Mouse (Mus musculus): ENCODE data around the gene Thoc2. TPM values are rescaled to one million over a fixed set of nuclear protein-coding genes. Genes with fewer than 3 reads are reported as not detected.

The Thoc2 gene
- total and polyA plus RNA-seq, 3 experiments, result 24.4 to 574 (median 43.0) TPM

DNA sequence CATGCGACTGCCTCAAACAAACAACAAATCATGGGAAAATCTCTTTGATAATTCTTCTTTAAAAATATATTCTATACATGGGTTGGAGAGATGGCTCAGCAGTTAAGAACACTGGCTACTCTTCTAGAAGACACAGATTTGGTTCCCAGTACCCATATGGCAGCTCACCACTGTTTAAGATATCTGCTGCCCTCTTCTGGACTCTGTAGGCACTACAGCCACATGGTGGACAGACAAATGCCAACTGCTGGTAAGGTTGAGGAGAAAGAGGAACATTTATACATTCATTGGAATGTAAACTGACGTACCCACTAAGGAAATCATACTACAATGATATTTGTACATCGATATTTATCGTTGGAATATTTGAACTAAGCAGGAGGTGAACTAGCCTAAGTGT lies 36.7 kb upstream of the Thoc2 start:
- DNase-seq (ENCODE audit: low read depth, low spot score), result peak; percentile 70
- no peaks in the 10 kb centered on the region for H3K4me1 ChIP-seq (ENCODE audit: control insufficient read depth in 1 of 2, insufficient read depth in 2 of 2, low read length in 2 of 2)

DNA sequence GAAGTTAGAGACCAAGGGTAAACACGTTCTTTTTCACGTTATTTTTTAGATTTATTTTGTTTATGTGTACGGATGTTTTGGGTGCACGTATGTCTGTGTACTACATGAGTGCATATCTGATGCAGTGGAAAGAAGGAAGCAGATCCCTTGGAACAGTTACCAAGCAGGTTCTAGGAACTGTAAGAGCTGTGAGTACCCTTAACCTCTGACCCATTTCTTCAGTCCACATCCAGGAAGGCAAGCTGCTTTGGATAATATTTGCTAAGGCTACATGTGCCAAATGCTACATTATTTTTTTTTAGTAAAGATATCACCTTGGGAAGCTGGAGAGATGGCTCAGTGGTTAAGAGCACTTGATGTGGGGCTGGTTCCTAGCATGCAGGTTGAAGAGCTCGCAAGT lies 21.4 kb upstream of the Thoc2 start:
- H3K9me3 ChIP-seq (replicated peaks; ENCODE audit: insufficient read depth, low read length), result no peaks in the 10 kb centered on the region
- no peaks in the 10 kb centered on the region for H3K4me1 ChIP-seq (ENCODE audit: control insufficient read depth in 1 of 2, insufficient read depth in 2 of 2, low read length in 2 of 2)
- H3K27ac ChIP-seq (ENCODE audit: control insufficient read depth, low read depth, low read length), result no peak overlapping the region
- no peak overlapping the region for H3K4me3 ChIP-seq (ENCODE audit: control insufficient read depth in 1 of 2, insufficient read depth in 1 of 2, low read depth in 2 of 2, low read length in 2 of 2)
- no peak overlapping the region for H3K9ac ChIP-seq (ENCODE audit: control insufficient read depth, low read depth, low read length, poor library complexity, severe bottlenecking)
- no peaks in the 10 kb centered on the region for H3K36me3 ChIP-seq (ENCODE audit: control insufficient read depth in 1 of 2, insufficient read depth in 2 of 2, low read length in 2 of 2)
- no peaks in the 10 kb centered on the region for H3K79me2 ChIP-seq (ENCODE audit: control insufficient read depth, insufficient read depth, low read length, poor library complexity)
- no peaks in the 10 kb centered on the region for H3K27me3 ChIP-seq (ENCODE audit: control insufficient read depth in 1 of 2, insufficient read depth in 2 of 2, low read length in 2 of 2)
- TF ChIP-seq CTCF (IDR thresholded peaks at IDR 0.05 in 2 of 3, conservative IDR thresholded peaks at IDR 0.05 in 1 of 3; ENCODE audit: control insufficient read depth in 1 of 3, insufficient read depth in 1 of 3, low read depth in 2 of 3, low read length in 3 of 3, poor library complexity in 1 of 3, severe bottlenecking in 1 of 3) (no peak), RAD21 (IDR thresholded peaks at IDR 0.05; ENCODE audit: low read depth, low read length) (no peak), CHD2 (IDR thresholded peaks at IDR 0.05; ENCODE audit: low read length) (no peak), SMC3 (IDR thresholded peaks at IDR 0.05; ENCODE audit: low read depth, low read length) (no peak), HCFC1 (IDR thresholded peaks at IDR 0.05; ENCODE audit: low read depth, low read length) (no peak), TCF12 (IDR thresholded peaks at IDR 0.05; ENCODE audit: low read depth, low read length) (no peak), CHD1 (IDR thresholded peaks at IDR 0.05; ENCODE audit: low read depth, low read length) (no peak), MYB (IDR thresholded peaks at IDR 0.05; ENCODE audit: low read depth, low read length) (no peak), NELFE (IDR thresholded peaks at IDR 0.05; ENCODE audit: low read depth, low read length) (no peak), ZMIZ1 (IDR thresholded peaks at IDR 0.05; ENCODE audit: low read depth, low read length) (no peak), MEF2A (IDR thresholded peaks at IDR 0.05; ENCODE audit: extremely low read depth, insufficient replicate concordance, low read depth, low read length, poor library complexity, severe bottlenecking) (no peak), POLR2AphosphoS5 (IDR thresholded peaks at IDR 0.05; ENCODE audit: borderline replicate concordance, low read depth, low read length) (no peak), EP300 (IDR thresholded peaks at IDR 0.05; ENCODE audit: low read depth in 1 of 2, low read length in 2 of 2) (no peak), MYC (IDR thresholded peaks at IDR 0.05; ENCODE audit: low read depth, low read length) (no peak), NRF1 (IDR thresholded peaks at IDR 0.05; ENCODE audit: insufficient read depth, low read depth, low read length, poor library complexity, severe bottlenecking) (no peak), E2F4 (IDR thresholded peaks at IDR 0.05; ENCODE audit: borderline replicate concordance, low read depth, low read length) (no peak)
- DNase-seq (ENCODE audit: low read depth, low spot score), result no peak

More for the DNA sequence above, 36.7 kb upstream of the Thoc2 start:
- Histone ChIP-seq H3K27me3 (ENCODE audit: control insufficient read depth in 1 of 2, insufficient read depth in 2 of 2, low read length in 2 of 2) (no peaks in the 10 kb centered on the region), H3K79me2 (ENCODE audit: control insufficient read depth, insufficient read depth, low read length, poor library complexity) (no peaks in the 10 kb centered on the region), H3K9me3 (replicated peaks; ENCODE audit: insufficient read depth, low read length) (no peaks in the 10 kb centered on the region), H3K36me3 (ENCODE audit: control insufficient read depth in 1 of 2, insufficient read depth in 2 of 2, low read length in 2 of 2) (no peaks in the 10 kb centered on the region), H3K27ac (ENCODE audit: control insufficient read depth, low read depth, low read length) (no peak overlapping the region), H3K9ac (ENCODE audit: control insufficient read depth, low read depth, low read length, poor library complexity, severe bottlenecking) (no peak overlapping the region), H3K4me3 (ENCODE audit: control insufficient read depth in 1 of 2, insufficient read depth in 1 of 2, low read depth in 2 of 2, low read length in 2 of 2) (no peak overlapping the region)
- TF ChIP-seq SMC3 (IDR thresholded peaks at IDR 0.05; ENCODE audit: low read depth, low read length) (peak; percentile 58), POLR2AphosphoS2 (IDR thresholded peaks at IDR 0.05; ENCODE audit: low read length) (no peak), UBTF (IDR thresholded peaks at IDR 0.05; ENCODE audit: borderline replicate concordance, insufficient read depth, low read depth, low read length) (no peak), RCOR1 (IDR thresholded peaks at IDR 0.05; ENCODE audit: low read depth, low read length) (no peak), POLR2A (IDR thresholded peaks at IDR 0.05; ENCODE audit: control insufficient read depth in 1 of 2, insufficient read depth in 1 of 2, low read depth in 1 of 2, low read length in 2 of 2, poor library complexity in 1 of 2) (no peak), TAL1 (IDR thresholded peaks at IDR 0.05; ENCODE audit: low read length) (no peak), ZNF384 (IDR thresholded peaks at IDR 0.05; ENCODE audit: low read depth, low read length) (no peak), GABPA (IDR thresholded peaks at IDR 0.05; ENCODE audit: low read depth, low read length) (no peak), MEF2A (IDR thresholded peaks at IDR 0.05; ENCODE audit: extremely low read depth, insufficient replicate concordance, low read depth, low read length, poor library complexity, severe bottlenecking) (no peak), MYB (IDR thresholded peaks at IDR 0.05; ENCODE audit: low read depth, low read length) (no peak), MXI1 (IDR thresholded peaks at IDR 0.05; ENCODE audit: low read depth, low read length) (no peak), TCF12 (IDR thresholded peaks at IDR 0.05; ENCODE audit: low read depth, low read length) (no peak), ZC3H11A (IDR thresholded peaks at IDR 0.05; ENCODE audit: low read depth, low read length) (peak; percentile 61), MYC (IDR thresholded peaks at IDR 0.05; ENCODE audit: low read depth, low read length) (no peak), EP300 (IDR thresholded peaks at IDR 0.05; ENCODE audit: low read depth in 1 of 2, low read length in 2 of 2) (no peak), MAFK (IDR thresholded peaks at IDR 0.05; ENCODE audit: borderline replicate concordance, low read depth, low read length) (no peak), GATA1 (IDR thresholded peaks at IDR 0.05; ENCODE audit: low read depth, low read length) (no peak), RAD21 (IDR thresholded peaks at IDR 0.05; ENCODE audit: low read depth, low read length) (peak; percentile 64), POLR2AphosphoS5 (IDR thresholded peaks at IDR 0.05; ENCODE audit: borderline replicate concordance, low read depth, low read length) (no peak), JUND (IDR thresholded peaks at IDR 0.05; ENCODE audit: low read depth, low read length) (no peak), CTCF (IDR thresholded peaks at IDR 0.05 in 2 of 3, conservative IDR thresholded peaks at IDR 0.05 in 1 of 3; ENCODE audit: control insufficient read depth in 1 of 3, insufficient read depth in 1 of 3, low read depth in 2 of 3, low read length in 3 of 3, poor library complexity in 1 of 3, severe bottlenecking in 1 of 3) (peak; percentile 51 to 60 (median 54)), USF2 (IDR thresholded peaks at IDR 0.05; ENCODE audit: borderline replicate concordance in 1 of 2, insufficient read depth in 1 of 2, low read depth in 1 of 2, low read length in 2 of 2) (no peak), BHLHE40 (IDR thresholded peaks at IDR 0.05; ENCODE audit: borderline replicate concordance, low read depth, low read length) (no peak), ZMIZ1 (IDR thresholded peaks at IDR 0.05; ENCODE audit: low read depth, low read length) (no peak)

Data from MEL (cell line).